Mouse (Mus musculus) central nervous system, embryonic 18 days (tissue): ENCODE results near the gene Prlr. TPM values are rescaled to one million over a fixed set of nuclear protein-coding genes. Genes with fewer than 3 reads are reported as not detected.

ENCODE experiments used
- polyA plus RNA-seq: library from polyadenylated mRNA; depleted of rRNA; stranded (reverse); fragments of >200 nt; gene quantifications from 2 replicates; pipeline ENCODE4 v1.2.3, GENCODE M21; 2012; rRNA removed

The Prlr gene
- 1.0 and 1.1 TPM in 2 replicates for polyA plus RNA-seq

GRCm38 (mm10) chr15:10177083-10177482 is at the start of gene Prlr:
Gene Prlr, plus strand, starts transcription at chr15:10177238.

DNA sequence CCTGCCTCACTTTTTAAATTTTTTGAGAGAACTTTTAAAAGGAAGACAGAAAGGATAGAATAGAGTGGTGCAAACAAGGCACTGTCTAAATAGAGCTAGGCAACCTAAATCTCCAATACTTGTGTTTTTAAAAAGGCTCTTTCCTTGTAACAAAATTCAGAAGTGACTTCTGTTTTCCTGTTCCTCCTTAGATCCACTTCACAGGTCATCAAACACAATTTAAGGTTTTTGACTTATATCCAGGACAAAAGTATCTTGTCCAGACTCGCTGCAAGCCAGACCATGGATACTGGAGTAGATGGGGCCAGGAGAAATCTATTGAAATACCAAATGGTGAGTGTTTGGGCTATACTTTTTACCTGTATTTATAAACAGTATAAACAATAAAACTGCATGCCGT is 148.0 kb downstream of the Prlr start, which contains the start of gene Gm21973:
Gene Gm21973, plus strand, starts transcription at position 301 of the 400 bp plus-strand sequence.

DNA sequence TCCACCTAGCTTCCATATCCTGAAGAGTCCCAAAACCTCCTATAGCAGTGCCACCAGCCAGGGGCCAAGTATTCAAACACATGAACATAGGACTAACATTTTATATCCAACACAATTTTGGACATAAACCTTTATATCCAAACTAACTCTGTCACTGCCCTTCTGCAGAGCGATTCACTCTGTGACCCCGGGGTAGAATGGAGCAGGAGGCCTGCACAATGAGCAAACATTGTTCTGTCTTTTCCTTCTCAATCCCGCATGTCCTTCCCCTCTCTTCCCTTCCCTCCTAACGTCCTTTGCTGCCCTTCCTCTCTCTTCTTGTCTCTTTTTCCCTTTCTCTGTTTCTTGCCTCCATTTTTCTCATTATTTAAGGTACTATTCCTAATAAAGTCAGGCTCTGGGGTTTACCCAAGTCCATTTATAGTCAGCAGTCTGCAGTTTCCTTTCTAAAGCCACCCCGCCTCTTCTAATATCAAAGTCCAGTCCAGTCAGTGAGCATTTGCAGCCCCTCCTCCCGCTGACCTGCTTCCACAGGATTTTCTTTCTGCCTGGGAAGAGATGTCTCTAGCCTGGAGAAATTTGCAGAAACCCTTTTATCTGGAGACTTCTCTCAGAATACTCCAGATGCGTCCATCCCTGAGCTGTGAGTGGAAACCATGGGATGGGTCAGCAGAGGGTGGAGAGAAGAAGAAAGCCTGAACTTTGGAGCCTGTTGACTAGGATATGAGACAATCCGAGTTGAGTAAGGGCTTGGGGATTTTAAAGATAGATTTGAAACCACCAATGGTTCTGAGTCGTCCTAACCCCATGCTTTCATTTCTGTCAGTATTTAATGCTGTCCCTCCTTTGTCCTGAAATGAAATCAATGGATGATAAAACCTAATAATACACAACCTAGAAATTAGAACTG is 181.3 kb downstream of the Prlr start, which contains the start of gene Agxt2:
Gene Agxt2, plus strand, starts transcription at position 494 of the 910 bp plus-strand sequence.

Other genes with a start within 250 kb of the Prlr start
- gene Gm21973, start 148.1 kb downstream of the Prlr start, polyA plus RNA-seq = not detected in 2 replicates
- not detected in 2 replicates for gene Agxt2, start 181.3 kb downstream of the Prlr start, polyA plus RNA-seq